Mouse (Mus musculus) spleen, adult 2 months (tissue): Measurements from ENCODE around the gene Rgs10.

ENCODE experiments used
- CTCF ChIP-seq: fragments of 200-500 bp; IDR thresholded peaks from 2 replicates; pipeline ENCODE4 v1.5.1; 2011; ENCODE audit warnings: mild to moderate bottlenecking, inconsistent platforms; ENCODE audit not compliant: insufficient read depth, insufficient read length, insufficient replicate concordance; ENCODE audit errors: extremely low read depth
- POLR2A ChIP-seq: fragments of 200-500 bp; IDR thresholded peaks from 2 replicates; pipeline ENCODE4 v1.6.1; 2011; ENCODE audit warnings: low read depth, low read length, inconsistent platforms

GRCm38 (mm10) chr7:128345691-128346090 is 72.9 kb downstream of the Rgs10 start:
- TF ChIP-seq POLR2A (no peak), CTCF (no peak)
